Mouse (Mus musculus) forebrain, embryonic 11.5 days (tissue): ENCODE data around the gene 5830411N06Rik. TPM values are rescaled to one million over a fixed set of nuclear protein-coding genes. Genes with fewer than 3 reads are reported as not detected.

Experiments used
- ATAC-seq: fragments of 200-750 bp; cut with Nextera tagmentation; replicated peaks from 2 replicates; pipeline ENCODE4 v1.8.0; 2017; ENCODE audit warnings: moderate TSS enrichment; ENCODE audit not compliant: low FRiP score
- DNase-seq: peaks from one replicate; pipeline ENCODE4 v3.0.0-alpha.2; 2017; ENCODE audit warnings: low spot score
- H3K27ac ChIP-seq: fragments of 300-500 bp; sonication (generic); 2 replicates; pipeline ENCODE4 v1.5.1; 2014; ENCODE audit warnings: low read depth, low read length
- H3K27me3 ChIP-seq: fragments of 300-500 bp; sonication (generic); 2 replicates; pipeline ENCODE4 v1.6.1; 2014; ENCODE audit warnings: mild to moderate bottlenecking, low read length, mixed read lengths; ENCODE audit not compliant: control insufficient read depth, insufficient read depth
- H3K36me3 ChIP-seq: fragments of 300-500 bp; sonication (generic); 2 replicates; pipeline ENCODE4 v1.6.1; 2014; ENCODE audit warnings: mild to moderate bottlenecking, low read length, moderate library complexity, mixed read lengths; ENCODE audit not compliant: control insufficient read depth, insufficient read depth
- H3K4me1 ChIP-seq: fragments of 300-500 bp; sonication (generic); replicated peaks from 2 replicates; pipeline ENCODE4 v1.6.1; 2014; ENCODE audit warnings: low read length, mixed read lengths; ENCODE audit not compliant: control insufficient read depth, insufficient read depth
- H3K4me2 ChIP-seq: fragments of 300-500 bp; sonication (generic); 2 replicates; pipeline ENCODE4 v1.6.1; 2014; ENCODE audit warnings: low read depth, mild to moderate bottlenecking, low read length, moderate library complexity, mixed read lengths; ENCODE audit not compliant: severe bottlenecking
- H3K4me3 ChIP-seq: fragments of 300-500 bp; sonication (generic); 2 replicates; pipeline ENCODE4 v1.5.1; 2014; ENCODE audit warnings: low read depth, low read length
- H3K9ac ChIP-seq: fragments of 300-500 bp; sonication (generic); 2 replicates; pipeline ENCODE4 v1.6.1; 2014; ENCODE audit warnings: low read length
- H3K9me3 ChIP-seq: fragments of 300-500 bp; sonication (generic); 2 replicates; pipeline ENCODE4 v1.6.1; 2016; ENCODE audit warnings: low read length, mixed read lengths; ENCODE audit not compliant: control insufficient read depth
- WGBS: fragments of 180-500 bp; shearing (Covaris S2); extraction: QIAGEN DNeasy Blood & Tissue Kit; methylation state at CpG from one replicate; pipeline ENCODE4 v1.1.7; 2014; 5-methylcytosine and 5-hydroxymethylcytosine counted together
- polyA plus RNA-seq: library from polyadenylated mRNA; unstranded; fragments of >200 nt; fragmentation: Nextera tagmentation; extraction: Ambion mirVana; gene quantifications from 2 replicates; pipeline ENCODE4 v1.2.1, GENCODE M21; 2014

5830411N06Rik gene
- polyA plus RNA-seq, 1 experiment from 2014 or later, result not detected

DNA sequence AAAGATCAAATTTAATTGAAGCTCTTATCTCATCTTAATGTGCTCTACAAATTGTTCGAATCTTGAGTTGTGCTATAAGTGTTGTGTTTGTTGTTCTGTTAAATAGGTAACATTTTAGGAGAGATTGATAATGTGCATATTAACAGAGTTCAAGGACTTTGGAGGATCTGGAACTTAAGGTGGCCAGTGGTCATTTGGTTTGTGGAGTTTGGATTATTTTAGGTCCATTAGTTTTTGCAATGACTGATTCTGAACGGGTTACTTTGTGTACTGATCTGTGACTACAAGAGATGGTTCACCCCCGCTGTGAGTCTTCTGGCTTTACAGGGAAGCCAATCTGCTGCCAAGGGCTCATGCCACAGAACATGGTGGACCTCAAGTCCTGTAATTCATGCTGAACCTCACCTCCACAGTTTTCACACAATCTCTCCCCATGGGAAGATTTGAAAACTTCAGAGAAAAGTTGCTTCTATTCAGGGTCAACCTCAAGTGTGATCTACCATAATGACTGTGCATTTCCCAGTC is 72.8 kb downstream of the 5830411N06Rik start:
- no peak overlapping the region for H3K4me3 ChIP-seq
- H3K27ac ChIP-seq, result no peak overlapping the region
- 84% methylated on average over 3 of the region's 3 CpGs for WGBS
- no peaks in the 10 kb centered on the region for H3K9me3 ChIP-seq
- DNase-seq (no peak), ATAC-seq (no peak)
- no peak overlapping the region for H3K9ac ChIP-seq
- H3K4me1 ChIP-seq, result no peaks in the 10 kb centered on the region
- H3K36me3 ChIP-seq, result no peaks in the 10 kb centered on the region
- H3K4me2 ChIP-seq, result no peak overlapping the region
- no peaks in the 10 kb centered on the region for H3K27me3 ChIP-seq

DNA sequence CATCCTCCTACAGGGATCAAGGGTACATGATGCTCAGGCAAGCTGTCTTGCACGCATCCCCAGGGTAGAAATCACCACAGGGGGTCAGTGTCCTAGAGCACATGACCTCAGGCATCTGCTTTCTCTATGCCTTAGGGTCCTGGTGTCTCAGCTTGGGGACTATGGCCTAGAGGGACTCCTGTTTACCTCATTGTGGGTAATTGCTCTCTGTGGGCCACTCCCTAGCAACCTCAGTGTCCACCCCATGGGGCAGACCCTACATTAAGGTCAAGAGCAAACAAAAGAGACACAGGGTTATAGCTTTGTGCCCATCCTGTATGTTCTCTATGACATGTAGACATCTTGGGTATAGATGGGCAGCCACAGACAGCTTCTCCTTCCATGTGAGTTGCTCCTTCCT is 73.5 kb downstream of the 5830411N06Rik start, which contains the start of gene Olfr525:
Gene Olfr525, plus strand, starts transcription at position 301 of the 400 bp plus-strand sequence.
- DNase-seq (no peak), ATAC-seq (no peak)
- no peak within 1 kb of the TSS for H3K27ac ChIP-seq
- H3K9ac ChIP-seq, result no peak within 1 kb of the TSS
- no peak within 1 kb of the TSS for H3K4me2 ChIP-seq
- no peaks in the 10 kb centered on the region for H3K27me3 ChIP-seq
- H3K4me1 ChIP-seq, result no peaks in the 10 kb centered on the region
- 53% methylated on average over 1 of the region's 1 CpGs for WGBS
- no peaks in the 10 kb centered on the region for H3K9me3 ChIP-seq
- no peaks in the 10 kb centered on the region for H3K36me3 ChIP-seq
- no peak within 1 kb of the TSS for H3K4me3 ChIP-seq

DNA sequence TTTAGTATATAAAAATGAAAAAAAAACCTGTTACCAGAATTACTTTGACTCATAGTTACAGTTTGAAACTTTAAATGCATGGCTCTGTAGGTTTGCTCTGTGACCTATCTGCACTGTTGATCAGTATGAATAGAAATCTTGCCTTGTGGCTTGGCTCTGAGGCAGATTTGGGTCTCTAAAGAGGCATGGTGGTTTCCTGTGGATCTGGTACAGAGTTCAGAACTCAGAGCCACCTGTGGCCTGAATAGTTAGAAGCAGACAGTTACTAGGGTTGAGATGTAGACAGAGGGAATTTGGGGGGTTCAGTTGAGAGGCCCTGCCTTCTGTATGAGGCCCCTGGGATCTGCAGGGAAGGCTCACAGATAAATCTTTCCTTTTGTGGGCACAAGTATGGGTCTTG is 74.1 kb downstream of the 5830411N06Rik start:
- no peak for ATAC-seq
- no peaks in the 10 kb centered on the region for H3K4me1 ChIP-seq
- H3K36me3 ChIP-seq, result no peaks in the 10 kb centered on the region
- H3K27me3 ChIP-seq, result no peaks in the 10 kb centered on the region
- H3K4me3 ChIP-seq, result no peak overlapping the region
- H3K9me3 ChIP-seq, result no peaks in the 10 kb centered on the region
- H3K4me2 ChIP-seq, result no peak overlapping the region
- no peak overlapping the region for H3K27ac ChIP-seq
- H3K9ac ChIP-seq, result no peak overlapping the region
- no peak for DNase-seq

DNA sequence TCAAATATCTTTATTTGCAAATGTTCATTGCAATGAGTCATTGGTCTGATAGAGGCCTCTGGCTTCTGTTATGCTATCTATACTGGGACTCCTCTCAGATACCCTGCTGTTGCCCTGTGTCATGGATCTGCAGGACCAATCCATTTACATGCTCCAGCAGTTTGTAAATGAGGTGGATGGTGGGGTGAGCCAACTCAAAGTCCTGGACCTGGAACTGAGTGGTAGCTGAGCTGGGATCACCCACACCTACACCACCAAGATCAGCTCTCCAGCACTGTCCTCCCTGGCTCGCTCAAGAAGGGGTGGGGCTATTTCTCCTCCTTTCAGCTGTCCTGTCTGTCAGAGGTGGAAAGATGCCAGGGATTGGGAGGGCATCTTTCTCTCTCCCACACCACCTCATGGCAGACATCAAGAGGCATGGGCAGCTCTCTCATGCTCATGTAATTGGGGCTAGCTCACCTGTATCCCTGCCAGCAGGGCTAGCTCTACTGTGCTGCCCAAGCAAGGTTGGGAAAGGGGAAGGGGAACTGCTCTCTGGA is 82.8 kb downstream of the 5830411N06Rik start:
- H3K9ac ChIP-seq, result no peak overlapping the region
- no peak overlapping the region for H3K4me3 ChIP-seq
- no peak overlapping the region for H3K27ac ChIP-seq
- no peaks in the 10 kb centered on the region for H3K27me3 ChIP-seq
- no peak overlapping the region for H3K4me2 ChIP-seq
- no peak for ATAC-seq
- no peak for DNase-seq
- no peaks in the 10 kb centered on the region for H3K4me1 ChIP-seq
- no peaks in the 10 kb centered on the region for H3K36me3 ChIP-seq
- 54% methylated on average over 1 of the region's 1 CpGs for WGBS
- H3K9me3 ChIP-seq, result no peaks in the 10 kb centered on the region

DNA sequence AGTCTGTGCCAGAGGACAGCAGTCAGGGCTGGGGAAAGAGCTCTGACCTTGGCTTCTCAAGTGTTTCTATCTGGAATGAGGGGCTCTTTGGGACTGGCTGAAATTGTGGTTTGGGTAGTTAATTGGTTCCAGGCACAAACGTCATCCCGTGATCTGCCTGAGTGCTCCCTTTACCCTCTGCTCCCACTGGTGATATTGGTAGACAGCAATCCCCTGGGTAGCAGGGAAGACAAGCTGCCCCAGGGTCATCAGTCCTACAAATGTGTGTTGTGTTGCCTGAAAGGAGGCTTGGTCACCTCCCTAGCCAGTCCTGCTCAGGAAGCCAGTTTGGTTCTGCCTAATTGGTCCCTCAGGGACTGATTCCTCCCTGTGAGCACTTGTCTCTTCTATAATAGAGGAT is 86.6 kb downstream of the 5830411N06Rik start, which contains the start of gene Olfr527:
Gene Olfr527, plus strand, starts transcription at position 301 of the 400 bp plus-strand sequence.
- Histone ChIP-seq H3K9me3 (no peaks in the 10 kb centered on the region), H3K9ac (no peak within 1 kb of the TSS), H3K4me2 (no peak within 1 kb of the TSS), H3K36me3 (no peaks in the 10 kb centered on the region), H3K27ac (no peak within 1 kb of the TSS), H3K27me3 (no peaks in the 10 kb centered on the region), H3K4me1 (no peaks in the 10 kb centered on the region), H3K4me3 (no peak within 1 kb of the TSS)
- WGBS, result 64% methylated on average over 2 of the region's 2 CpGs
- DNase-seq (no peak), ATAC-seq (no peak)

Other genes starting within 250 kb of the 5830411N06Rik start
- gene Zfp511, start 210.9 kb upstream of the 5830411N06Rik start, polyA plus RNA-seq, result 42.6 and 48.2 TPM in 2 replicates
- gene Tubgcp2, start 210.6 kb upstream of the 5830411N06Rik start, polyA plus RNA-seq, result 75.6 and 78.0 TPM in 2 replicates
- 2.4 and 2.6 TPM in 2 replicates for gene Msx3, start 198.2 kb upstream of the 5830411N06Rik start, polyA plus RNA-seq
- gene Caly, start 164.7 kb upstream of the 5830411N06Rik start, polyA plus RNA-seq, result 7.2 and 7.9 TPM in 2 replicates
- not detected in 2 replicates for gene Prap1, start 153.9 kb upstream of the 5830411N06Rik start, polyA plus RNA-seq
- gene Fuom, start 144.8 kb upstream of the 5830411N06Rik start, polyA plus RNA-seq, result 13.5 and 15.8 TPM in 2 replicates
- gene Paox, start 131.5 kb upstream of the 5830411N06Rik start, polyA plus RNA-seq, result 12.4 and 13.0 TPM in 2 replicates
- gene Echs1, start 130.8 kb upstream of the 5830411N06Rik start, polyA plus RNA-seq, result 143 and 147 TPM in 2 replicates
- 27.8 and 34.1 TPM in 2 replicates for gene Mtg1, start 109.7 kb upstream of the 5830411N06Rik start, polyA plus RNA-seq
- gene Sprn, start 92.4 kb upstream of the 5830411N06Rik start, polyA plus RNA-seq, result 0.68 and 0.71 TPM in 2 replicates
- not detected in 2 replicates for gene Olfr522, start 82.5 kb upstream of the 5830411N06Rik start, polyA plus RNA-seq
- not detected in 2 replicates for gene Olfr523, start 74.1 kb upstream of the 5830411N06Rik start, polyA plus RNA-seq
- not detected in 2 replicates for gene Olfr524, start 41.3 kb upstream of the 5830411N06Rik start, polyA plus RNA-seq
- 0.05 TPM in 1 of 2 replicates, not detected in the other for gene Cd163l1, start 29.0 kb upstream of the 5830411N06Rik start, polyA plus RNA-seq
- not detected in 2 replicates for gene Olfr525, start 73.6 kb downstream of the 5830411N06Rik start, polyA plus RNA-seq
- gene Olfr527, start 86.7 kb downstream of the 5830411N06Rik start, polyA plus RNA-seq, result not detected in 2 replicates
- not detected in 2 replicates for gene Olfr60, start 114.4 kb downstream of the 5830411N06Rik start, polyA plus RNA-seq
- not detected in 2 replicates for gene Olfr530, start 129.0 kb downstream of the 5830411N06Rik start, polyA plus RNA-seq
- not detected in 2 replicates for gene Olfr531, start 155.6 kb downstream of the 5830411N06Rik start, polyA plus RNA-seq
- gene Olfr532, start 174.4 kb downstream of the 5830411N06Rik start, polyA plus RNA-seq, result not detected in 2 replicates
- gene Olfr533, start 216.1 kb downstream of the 5830411N06Rik start, polyA plus RNA-seq, result not detected in 2 replicates
- not detected in 2 replicates for gene Olfr535, start 236.9 kb downstream of the 5830411N06Rik start, polyA plus RNA-seq